Comparison of ENCODE assay signal across 16 mouse cellular contexts in genomic region chr4:83655396-83655795, GRCm38 (mm10).
DNase-seq lines count a peak whose midpoint lies in the region; ATAC-seq and TF ChIP-seq lines count a peak whose summit lies in the region.
"Had no signal": no experiment of that assay in that cellular context is flagged by ENCODE, and none has a peak within 500 bp of the region (broad histone marks: within the 10 kb centered on the region; RNA-seq: fewer than 3 reads in every experiment).

No protein-coding gene starts in this region.

- no peaks in the 10 kb centered on the region for H3K36me3 ChIP-seq in neural tube, embryonic 15.5 days
- no peaks in the 10 kb centered on the region for H3K36me3 ChIP-seq in hindbrain, postnatal 0 days (ENCODE audit: insufficient read depth, low read length)
- H3K36me3 ChIP-seq: embryonic facial prominence, embryonic 13.5 days; G1E; stomach, embryonic 15.5 days had no signal

- no peak for ATAC-seq in neural tube, embryonic 15.5 days (ENCODE audit: low FRiP score)
- ATAC-seq in hindbrain, postnatal 0 days, result no peak; the same call in 1 of the 2 replicates

- intact Hi-C loops in heart, postnatal 25 days (cut with DNase I), result no loop called here

- 31% methylated on average over 6 of the region's 6 CpGs for WGBS in neural tube, embryonic 15.5 days
- 21% methylated on average over 6 of the region's 6 CpGs for WGBS in hindbrain, postnatal 0 days

- H3K4me3 ChIP-seq in neural tube, embryonic 15.5 days (replicated peaks), result no peak overlapping the region
- H3K4me3 ChIP-seq in hindbrain, postnatal 0 days (ENCODE audit: low read length), result no peak overlapping the region
- no peak overlapping the region for H3K4me3 ChIP-seq in layer of hippocampus, adult 2 months
- H3K4me3 ChIP-seq: embryonic facial prominence, embryonic 13.5 days; heart, adult 2 months; myocyte; stomach, embryonic 15.5 days had no signal

- peaks cover 9% of the 10 kb centered on the region for H3K4me1 ChIP-seq in neural tube, embryonic 15.5 days
- peaks cover 5% of the 10 kb centered on the region; the same call in 1 of the 2 replicates for H3K4me1 ChIP-seq in hindbrain, postnatal 0 days (ENCODE audit: insufficient read depth, low read length)

- H3K9ac ChIP-seq in neural tube, embryonic 15.5 days (replicated peaks), result no peak overlapping the region
- H3K9ac ChIP-seq in hindbrain, postnatal 0 days (replicated peaks; ENCODE audit: low read length), result no peak overlapping the region
- H3K9ac ChIP-seq: embryonic facial prominence, embryonic 13.5 days; stomach, embryonic 15.5 days had no signal

- H3K9me3 ChIP-seq in neural tube, embryonic 15.5 days (replicated peaks), result no peaks in the 10 kb centered on the region
- no peaks in the 10 kb centered on the region for H3K9me3 ChIP-seq in hindbrain, postnatal 0 days (ENCODE audit: low read length)
- H3K9me3 ChIP-seq: embryonic facial prominence, embryonic 13.5 days; stomach, embryonic 15.5 days had no signal

- peak; percentile 5; the same call in 1 of the 2 replicates for TF ChIP-seq CTCF in hindbrain, postnatal 0 days (IDR thresholded peaks at IDR 0.05; ENCODE audit: low read depth)
- no peak for TF ChIP-seq CTCF in layer of hippocampus, adult 2 months (conservative IDR thresholded peaks at IDR 0.05)

- peak; percentile 15 for DNase-seq in heart, postnatal 4 days
- no peak for DNase-seq in heart, postnatal 25 days (ENCODE audit: low spot score)
- DNase-seq in neural tube, embryonic 10.5 days (ENCODE audit: extremely low spot score, low spot score), result peak; percentile 19
- DNase-seq in hindbrain, postnatal 0 days (ENCODE audit: low spot score), result peak; percentile 37
- no peak for DNase-seq in spleen, adult 12 weeks (ENCODE audit: low spot score)
- no peak for DNase-seq in frontal cortex, postnatal 36 days (ENCODE audit: low spot score in 2 of 2)
- DNase-seq in layer of hippocampus, adult 2 months (ENCODE audit: low spot score in 2 of 2), result no peak
- DNase-seq: cerebellum, adult 11-12 months; heart, adult 2 months; lung, postnatal 4 days; right cerebral cortex, postnatal 14 days had no signal

- H3K4me2 ChIP-seq in neural tube, embryonic 15.5 days, result no peak overlapping the region
- H3K4me2 ChIP-seq in hindbrain, postnatal 0 days (ENCODE audit: low read depth, low read length), result no peak overlapping the region
- H3K4me2 ChIP-seq: embryonic facial prominence, embryonic 13.5 days; stomach, embryonic 15.5 days had no signal

- no peaks in the 10 kb centered on the region for H3K27me3 ChIP-seq in neural tube, embryonic 15.5 days (replicated peaks)
- no peaks in the 10 kb centered on the region for H3K27me3 ChIP-seq in hindbrain, postnatal 0 days (ENCODE audit: insufficient read depth, low read length)
- H3K27me3 ChIP-seq: embryonic facial prominence, embryonic 13.5 days; stomach, embryonic 15.5 days had no signal

- H3K27ac ChIP-seq in neural tube, embryonic 15.5 days (replicated peaks), result no peak overlapping the region
- no peak overlapping the region; the same call in 1 of the 2 replicates for H3K27ac ChIP-seq in hindbrain, postnatal 0 days
- H3K27ac ChIP-seq in layer of hippocampus, adult 2 months, result no peak overlapping the region
- H3K27ac ChIP-seq: embryonic facial prominence, embryonic 13.5 days; heart, adult 2 months; stomach, embryonic 15.5 days had no signal

Comparison
In these comparisons a context has a peak if more than half of its experiments do, and no peak if none do; other contexts are left out.
1. DNase-seq: peak in heart, postnatal 4 days (single experiment), neural tube, embryonic 10.5 days (single experiment) and hindbrain, postnatal 0 days (single experiment); none in heart, postnatal 25 days (single experiment), spleen, adult 12 weeks (single experiment), frontal cortex, postnatal 36 days (0 of 2) and layer of hippocampus, adult 2 months (0 of 2).